8 mouse cellular contexts compared by ENCODE assay signal in genomic region chr17:78916899-78917298, GRCm38 (mm10). TPM values are rescaled to one million over a fixed set of nuclear protein-coding genes. Genes with fewer than 3 reads are reported as not detected.
DNase-seq lines count a peak whose midpoint lies in the region; ATAC-seq and TF ChIP-seq lines count a peak whose summit lies in the region.

No protein-coding gene starts in this region.

- 2% methylated on average over 11 of the region's 11 CpGs for WGBS in heart, embryonic 14.5 days
- WGBS in forebrain, postnatal 0 days, result 2% methylated on average over 11 of the region's 11 CpGs
- 5% methylated on average over 11 of the region's 11 CpGs for WGBS in midbrain, embryonic 10.5 days

- peaks cover 2 to 13% of the 10 kb centered on the region in 2 experiments; a peak in 2 of 4 replicates for H3K4me1 ChIP-seq in heart, embryonic 14.5 days (ENCODE audit: control insufficient read depth in 2 of 2, insufficient read depth in 2 of 2, low read length in 2 of 2)
- H3K4me1 ChIP-seq in G1E (ENCODE audit: insufficient read depth, low read depth, low read length), result peaks cover 19% of the 10 kb centered on the region
- peaks cover 10% of the 10 kb centered on the region for H3K4me1 ChIP-seq in forebrain, postnatal 0 days (ENCODE audit: insufficient read depth)
- peaks cover 21% of the 10 kb centered on the region for H3K4me1 ChIP-seq in midbrain, embryonic 10.5 days

- H3K9ac ChIP-seq in heart, embryonic 14.5 days (ENCODE audit: low read length), result peak overlapping the region; percentile 77
- H3K9ac ChIP-seq in forebrain, postnatal 0 days, result peak overlapping the region; percentile 74

- H3K27me3 ChIP-seq in heart, embryonic 14.5 days (ENCODE audit: control insufficient read depth, insufficient read depth, low read length), result no peaks in the 10 kb centered on the region
- no peaks in the 10 kb centered on the region for H3K27me3 ChIP-seq in G1E (ENCODE audit: insufficient read depth, low read length)
- H3K27me3 ChIP-seq in forebrain, postnatal 0 days (ENCODE audit: insufficient read depth, low read length), result no peaks in the 10 kb centered on the region
- H3K27me3 ChIP-seq in midbrain, embryonic 10.5 days (ENCODE audit: low read depth, poor library complexity, severe bottlenecking), result no peaks in the 10 kb centered on the region

- peak overlapping the region; percentile 82 to 83 for H3K27ac ChIP-seq in heart, embryonic 14.5 days (replicated peaks in 1 of 2; ENCODE audit: control insufficient read depth in 1 of 2, insufficient read depth in 1 of 2, low read depth in 2 of 2, low read length in 2 of 2)
- H3K27ac ChIP-seq in forebrain, postnatal 0 days (ENCODE audit: low read depth, low read length), result peak overlapping the region; percentile 79
- H3K27ac ChIP-seq in midbrain, embryonic 10.5 days (replicated peaks), result peak overlapping the region; percentile 90

- DNase-seq in heart, postnatal 4 days, result no peak
- DNase-seq in G1E (ENCODE audit: low spot score), result no peak
- no peak for DNase-seq in forebrain, postnatal 0 days
- no peak for DNase-seq in midbrain, embryonic 10.5 days (ENCODE audit: low spot score)
- no peak for DNase-seq in adrenal gland, postnatal 10 days
- DNase-seq in layer of hippocampus, adult 8-10 months (ENCODE audit: low spot score in 2 of 2), result no peak
- no peak for DNase-seq in gastrocnemius, postnatal 4 days (ENCODE audit: low spot score in 2 of 2)

- H3K4me3 ChIP-seq in heart, embryonic 14.5 days (ENCODE audit: control insufficient read depth in 1 of 2, insufficient read depth in 1 of 2, low read depth in 1 of 2, low read length in 2 of 2), result peak overlapping the region; percentile 55 to 77
- H3K4me3 ChIP-seq in G1E (ENCODE audit: low read depth, low read length), result peak overlapping the region; percentile 81
- peak overlapping the region; percentile 62 for H3K4me3 ChIP-seq in forebrain, postnatal 0 days (ENCODE audit: low read depth, low read length)
- H3K4me3 ChIP-seq in midbrain, embryonic 10.5 days, result peak overlapping the region; percentile 83

- H3K36me3 ChIP-seq in heart, embryonic 14.5 days (ENCODE audit: control insufficient read depth, insufficient read depth, low read length), result peaks cover 39% of the 10 kb centered on the region
- peaks cover 39% of the 10 kb centered on the region for H3K36me3 ChIP-seq in G1E (replicated peaks)
- peaks cover 30% of the 10 kb centered on the region for H3K36me3 ChIP-seq in forebrain, postnatal 0 days (ENCODE audit: insufficient read depth)
- H3K36me3 ChIP-seq in midbrain, embryonic 10.5 days, result peaks cover 39% of the 10 kb centered on the region

- ATAC-seq in heart, embryonic 14.5 days (ENCODE audit: insufficient number of reproducible peaks, insufficient read depth, low FRiP score, low read depth), result no peak
- no peak for ATAC-seq in G1E (ENCODE audit: extremely low read depth, insufficient number of reproducible peaks, low FRiP score, poor library complexity, severe bottlenecking)
- ATAC-seq in forebrain, postnatal 0 days, result 0 out of 2 replicates have a peak, but pooled peaks have one; percentile 6

- H3K9me3 ChIP-seq in heart, embryonic 14.5 days (ENCODE audit: control insufficient read depth, low read length), result no peaks in the 10 kb centered on the region
- H3K9me3 ChIP-seq in G1E (replicated peaks), result no peaks in the 10 kb centered on the region
- no peaks in the 10 kb centered on the region for H3K9me3 ChIP-seq in forebrain, postnatal 0 days (ENCODE audit: low read length)
- H3K9me3 ChIP-seq in midbrain, embryonic 10.5 days (replicated peaks), result no peaks in the 10 kb centered on the region

- peak overlapping the region; percentile 69 for H3K4me2 ChIP-seq in heart, embryonic 14.5 days (ENCODE audit: low read length)
- H3K4me2 ChIP-seq in forebrain, postnatal 0 days (ENCODE audit: low read depth), result peak overlapping the region; percentile 70

- TF ChIP-seq CTCF in G1E (IDR thresholded peaks at IDR 0.05; ENCODE audit: low read depth, low read length), result no peak
- TF ChIP-seq CTCF in forebrain, postnatal 0 days (IDR thresholded peaks at IDR 0.05; ENCODE audit: low read depth), result no peak

RNA-seq across cellular contexts. Expression of gene Cebpzos, which starts 0.6 kb away (rescaled TPM):
- polyA plus RNA-seq in heart, embryonic 14.5 days (2014; fragmentation: Nextera tagmentation; extraction: Ambion mirVana), result 96.5 and 101 TPM in 2 replicates
- total RNA-seq in heart, postnatal 4 days (2021), result 10 to 100 TPM; 39.7 to 40.9 TPM
- 17.1 and 20.5 TPM in 2 replicates for total RNA-seq in G1E (2014; fragmentation: Nextera tagmentation)
- 61.6 and 76.5 TPM in 2 replicates for total RNA-seq in G1E (2017)
- 4.1 and 4.5 TPM in 2 replicates for polyA plus RNA-seq in G1E (2012)
- total RNA-seq in forebrain, postnatal 0 days (2014; rRNA removed), result 40.1 and 44.6 TPM in 2 replicates
- polyA plus RNA-seq in forebrain, postnatal 0 days (2015; fragmentation: Nextera tagmentation; extraction: Ambion mirVana), result 127 and 147 TPM in 2 replicates
- polyA plus RNA-seq in midbrain, embryonic 10.5 days (2016; fragmentation: Nextera tagmentation; extraction: Ambion mirVana), result 111 and 116 TPM in 2 replicates
- total RNA-seq in adrenal gland, postnatal 10 days (2021), result 10 to 100 TPM; 47.3 to 51.3 TPM
- total RNA-seq in layer of hippocampus, adult 8-10 months (2022), result 10 to 100 TPM; 25.3 to 28.4 (median 26.6) TPM
- 10 to 100 TPM; 45.3 to 60.5 TPM for total RNA-seq in gastrocnemius, postnatal 4 days (2021)

RNA-seq across cellular contexts. Expression of gene Sult6b1, which starts 10.1 kb away (rescaled TPM):
- polyA plus RNA-seq in heart, embryonic 14.5 days (2014; fragmentation: Nextera tagmentation; extraction: Ambion mirVana), result 0.18 TPM in 1 of 2 replicates, not detected in the other
- total RNA-seq in heart, postnatal 4 days (2021), result not detected
- total RNA-seq in G1E (2014; fragmentation: Nextera tagmentation) (not detected in 2 replicates), G1E (2017) (0.33 and 0.58 TPM in 2 replicates)
- not detected in 2 replicates for polyA plus RNA-seq in G1E (2012)
- total RNA-seq in forebrain, postnatal 0 days (2014; rRNA removed), result not detected in 2 replicates
- polyA plus RNA-seq in forebrain, postnatal 0 days (2015; fragmentation: Nextera tagmentation; extraction: Ambion mirVana), result not detected in 2 replicates
- 0.10 TPM in 1 of 2 replicates, not detected in the other for polyA plus RNA-seq in midbrain, embryonic 10.5 days (2016; fragmentation: Nextera tagmentation; extraction: Ambion mirVana)
- total RNA-seq in adrenal gland, postnatal 10 days (2021), result under 1 TPM in 1 of 2 experiments, not detected in 1; 0.27 TPM
- under 1 TPM in 1 of 4 experiments, not detected in 3; 0.49 TPM for total RNA-seq in layer of hippocampus, adult 8-10 months (2022)
- total RNA-seq in gastrocnemius, postnatal 4 days (2021), result not detected

RNA-seq across cellular contexts. Expression of gene Cebpz, which starts 20.0 kb away (rescaled TPM):
- 28.7 and 37.4 TPM in 2 replicates for polyA plus RNA-seq in heart, embryonic 14.5 days (2014; fragmentation: Nextera tagmentation; extraction: Ambion mirVana)
- total RNA-seq in heart, postnatal 4 days (2021), result 10 to 100 TPM; 19.3 to 20.6 TPM
- total RNA-seq in G1E (2014; fragmentation: Nextera tagmentation) (83.5 and 108 TPM in 2 replicates), G1E (2017) (82.5 and 97.9 TPM in 2 replicates)
- polyA plus RNA-seq in G1E (2012), result 37.0 and 45.9 TPM in 2 replicates
- 31.9 and 32.2 TPM in 2 replicates for total RNA-seq in forebrain, postnatal 0 days (2014; rRNA removed)
- polyA plus RNA-seq in forebrain, postnatal 0 days (2015; fragmentation: Nextera tagmentation; extraction: Ambion mirVana), result 49.8 and 50.0 TPM in 2 replicates
- 55.8 and 58.4 TPM in 2 replicates for polyA plus RNA-seq in midbrain, embryonic 10.5 days (2016; fragmentation: Nextera tagmentation; extraction: Ambion mirVana)
- total RNA-seq in adrenal gland, postnatal 10 days (2021), result 10 to 100 TPM; 33.2 to 37.9 TPM
- total RNA-seq in layer of hippocampus, adult 8-10 months (2022), result 10 to 100 TPM; 30.9 to 40.3 (median 34.4) TPM
- total RNA-seq in gastrocnemius, postnatal 4 days (2021), result 10 to 100 TPM; 25.4 to 28.2 TPM

RNA-seq across cellular contexts. Expression of gene Ndufaf7, which starts 20.0 kb away (rescaled TPM):
- 61.3 and 62.8 TPM in 2 replicates for polyA plus RNA-seq in heart, embryonic 14.5 days (2014; fragmentation: Nextera tagmentation; extraction: Ambion mirVana)
- total RNA-seq in heart, postnatal 4 days (2021), result 10 to 100 TPM; 49.2 to 53.5 TPM
- 24.4 and 40.0 TPM in 2 replicates for total RNA-seq in G1E (2014; fragmentation: Nextera tagmentation)
- 46.4 and 49.4 TPM in 2 replicates for total RNA-seq in G1E (2017)
- polyA plus RNA-seq in G1E (2012), result 1.3 and 4.0 TPM in 2 replicates
- total RNA-seq in forebrain, postnatal 0 days (2014; rRNA removed), result 32.5 and 32.7 TPM in 2 replicates
- polyA plus RNA-seq in forebrain, postnatal 0 days (2015; fragmentation: Nextera tagmentation; extraction: Ambion mirVana), result 49.9 and 66.4 TPM in 2 replicates
- 51.3 and 55.7 TPM in 2 replicates for polyA plus RNA-seq in midbrain, embryonic 10.5 days (2016; fragmentation: Nextera tagmentation; extraction: Ambion mirVana)
- total RNA-seq in adrenal gland, postnatal 10 days (2021), result 10 to 100 TPM; 48.7 to 51.6 TPM
- 10 to 100 TPM; 52.0 to 63.0 (median 56.5) TPM for total RNA-seq in layer of hippocampus, adult 8-10 months (2022)
- 10 to 100 TPM; 29.5 to 33.5 TPM for total RNA-seq in gastrocnemius, postnatal 4 days (2021)

RNA-seq across cellular contexts. Expression of gene Eif2ak2, which starts 34.5 kb away (rescaled TPM):
- 8.0 and 9.6 TPM in 2 replicates for polyA plus RNA-seq in heart, embryonic 14.5 days (2014; fragmentation: Nextera tagmentation; extraction: Ambion mirVana)
- total RNA-seq in heart, postnatal 4 days (2021), result 10 to 100 TPM; 20.9 to 23.2 TPM
- total RNA-seq in G1E (2014; fragmentation: Nextera tagmentation) (40.1 and 40.3 TPM in 2 replicates), G1E (2017) (51.8 and 59.9 TPM in 2 replicates)
- polyA plus RNA-seq in G1E (2012), result 15.9 and 17.5 TPM in 2 replicates
- total RNA-seq in forebrain, postnatal 0 days (2014; rRNA removed), result 2.8 and 5.4 TPM in 2 replicates
- polyA plus RNA-seq in forebrain, postnatal 0 days (2015; fragmentation: Nextera tagmentation; extraction: Ambion mirVana), result 1.7 and 3.6 TPM in 2 replicates
- polyA plus RNA-seq in midbrain, embryonic 10.5 days (2016; fragmentation: Nextera tagmentation; extraction: Ambion mirVana), result 4.6 and 5.9 TPM in 2 replicates
- 10 to 100 TPM; 16.5 to 27.6 TPM for total RNA-seq in adrenal gland, postnatal 10 days (2021)
- 10 to 100 TPM in 1 of 4 experiments, 1 to 10 TPM in 3; 4.2 to 10.4 (median 6.5) TPM for total RNA-seq in layer of hippocampus, adult 8-10 months (2022)
- total RNA-seq in gastrocnemius, postnatal 4 days (2021), result 10 to 100 TPM; 10.1 to 14.7 TPM
